ENCODE assay signal across 11 mouse cellular contexts in genomic region chr14:55109048-55109873, GRCm38 (mm10). TPM values are rescaled to one million over a fixed set of nuclear protein-coding genes. Genes with fewer than 3 reads are reported as not detected.
DNase-seq lines count a peak whose midpoint lies in the region; ATAC-seq and TF ChIP-seq lines count a peak whose summit lies in the region.
"Had no signal": no experiment of that assay in that cellular context is flagged by ENCODE, and none has a peak within 500 bp of the region (broad histone marks: within the 10 kb centered on the region; RNA-seq: fewer than 3 reads in every experiment).

No protein-coding gene starts in this region.

- TF ChIP-seq CTCF in stomach, postnatal 0 days (IDR thresholded peaks at IDR 0.05; ENCODE audit: low read depth), result no peak

- peaks cover 69% of the 10 kb centered on the region for H3K4me1 ChIP-seq in hindbrain, embryonic 16.5 days (ENCODE audit: control insufficient read depth, insufficient read depth, low read depth, low read length)
- H3K4me1 ChIP-seq in stomach, postnatal 0 days (replicated peaks; ENCODE audit: control insufficient read depth, insufficient read depth), result peaks cover 5% of the 10 kb centered on the region; the same call in 1 of the 2 replicates

- H3K4me3 ChIP-seq in hindbrain, embryonic 16.5 days (ENCODE audit: low read length), result no peak overlapping the region
- H3K4me3 ChIP-seq in stomach, postnatal 0 days (ENCODE audit: low read depth, low read length), result no peak overlapping the region
- H3K4me3 ChIP-seq: heart, embryonic 15.5 days had no signal

- no peak for ATAC-seq in hindbrain, embryonic 16.5 days
- no peak for ATAC-seq in stomach, postnatal 0 days (ENCODE audit: low FRiP score, low TSS enrichment)

- 10% methylated on average over 21 of the region's 21 CpGs for WGBS in hindbrain, embryonic 16.5 days
- 24% methylated on average over 18 of the region's 21 CpGs for WGBS in stomach, postnatal 0 days

- peak; percentile 28 for DNase-seq in embryo, embryonic 10.5 days (ENCODE audit: low spot score)
- DNase-seq in embryo, embryonic 9.5 days (ENCODE audit: extremely low spot score), result no peak
- DNase-seq in right cerebral cortex, postnatal 4 days, result peak; percentile 45
- no peak for DNase-seq in right cerebral cortex, adult 18-20 months
- DNase-seq in stomach, postnatal 0 days (ENCODE audit: low spot score), result peak; percentile 24
- no peak for DNase-seq in lung, postnatal 4 days
- no peak for DNase-seq in gastrocnemius, postnatal 14 days

- no peak for TF ChIP-seq EP300 in stomach, postnatal 0 days (optimal IDR thresholded peaks at IDR 0.05)

- H3K9me3 ChIP-seq in hindbrain, embryonic 16.5 days (ENCODE audit: control insufficient read depth, low read length), result no peaks in the 10 kb centered on the region
- no peaks in the 10 kb centered on the region for H3K9me3 ChIP-seq in stomach, postnatal 0 days (ENCODE audit: control insufficient read depth, low read length)
- H3K9me3 ChIP-seq: heart, embryonic 15.5 days had no signal

- H3K36me3 ChIP-seq in hindbrain, embryonic 16.5 days (ENCODE audit: control insufficient read depth, insufficient read depth, low read length), result peaks cover 6% of the 10 kb centered on the region; the same call in 1 of the 2 replicates
- no peaks in the 10 kb centered on the region for H3K36me3 ChIP-seq in stomach, postnatal 0 days (ENCODE audit: control insufficient read depth, insufficient read depth, low read length)
- H3K36me3 ChIP-seq: heart, embryonic 15.5 days had no signal

- H3K27me3 ChIP-seq in hindbrain, embryonic 16.5 days (replicated peaks; ENCODE audit: control insufficient read depth, insufficient read depth, low read length), result no peaks in the 10 kb centered on the region
- peaks cover 5% of the 10 kb centered on the region; the same call in 1 of the 2 replicates for H3K27me3 ChIP-seq in stomach, postnatal 0 days (ENCODE audit: control insufficient read depth, insufficient read depth, low read length)

- intact Hi-C loops in gastrocnemius, postnatal 14 days (cut with DNase I; ENCODE audit: low total_unique reads), result no loop called here

- H3K27ac ChIP-seq in hindbrain, embryonic 16.5 days (ENCODE audit: low read depth, low read length), result peak overlapping the region; percentile 78
- H3K27ac ChIP-seq in stomach, postnatal 0 days (replicated peaks), result no peak overlapping the region
- H3K27ac ChIP-seq: heart, embryonic 15.5 days; macrophage had no signal

- H3K4me2 ChIP-seq in hindbrain, embryonic 16.5 days (ENCODE audit: low read length), result peak overlapping the region; percentile 39; the same call in 1 of the 2 replicates
- H3K4me2 ChIP-seq in stomach, postnatal 0 days (replicated peaks; ENCODE audit: low read depth), result no peak overlapping the region
- H3K4me2 ChIP-seq: heart, embryonic 15.5 days had no signal

- H3K9ac ChIP-seq in hindbrain, embryonic 16.5 days (ENCODE audit: low read depth, low read length), result peak overlapping the region; percentile 52; the same call in 1 of the 2 replicates
- H3K9ac ChIP-seq in stomach, postnatal 0 days (ENCODE audit: low read length), result no peak overlapping the region
- H3K9ac ChIP-seq: heart, embryonic 15.5 days had no signal

RNA-seq across cellular contexts. Expression of gene Ap1g2, which starts 2.9 kb away (rescaled TPM):
- 6.9 and 7.7 TPM in 2 replicates for polyA plus RNA-seq in hindbrain, embryonic 16.5 days (2015; fragmentation: Nextera tagmentation; extraction: Ambion mirVana)
- polyA plus RNA-seq in stomach, postnatal 0 days (2015; fragmentation: Nextera tagmentation; extraction: Ambion mirVana), result 26.4 and 31.0 TPM in 2 replicates
- total RNA-seq in gastrocnemius, postnatal 14 days (2021), result 1 to 10 TPM; 4.1 to 7.0 TPM

RNA-seq across cellular contexts. Expression of gene Jph4, which starts 7.5 kb away (rescaled TPM):
- 31.8 and 32.3 TPM in 2 replicates for polyA plus RNA-seq in hindbrain, embryonic 16.5 days (2015; fragmentation: Nextera tagmentation; extraction: Ambion mirVana)
- polyA plus RNA-seq in stomach, postnatal 0 days (2015; fragmentation: Nextera tagmentation; extraction: Ambion mirVana), result 0.82 and 1.0 TPM in 2 replicates
- total RNA-seq in gastrocnemius, postnatal 14 days (2021), result under 1 TPM; 0.42 to 0.62 TPM
- polyA plus RNA-seq: C2C12, macrophage had no signal

RNA-seq across cellular contexts. Expression of gene Thtpa, which starts 14.7 kb away (rescaled TPM):
- 34.4 and 36.1 TPM in 2 replicates for polyA plus RNA-seq in hindbrain, embryonic 16.5 days (2015; fragmentation: Nextera tagmentation; extraction: Ambion mirVana)
- polyA plus RNA-seq in stomach, postnatal 0 days (2015; fragmentation: Nextera tagmentation; extraction: Ambion mirVana), result 11.5 and 11.8 TPM in 2 replicates
- total RNA-seq in gastrocnemius, postnatal 14 days (2021), result 10 to 100 TPM; 11.1 to 12.3 TPM

RNA-seq across cellular contexts. Expression of gene Zfhx2, which starts 17.1 kb away (rescaled TPM):
- polyA plus RNA-seq in hindbrain, embryonic 16.5 days (2015; fragmentation: Nextera tagmentation; extraction: Ambion mirVana), result 18.4 and 20.5 TPM in 2 replicates
- 1.0 and 1.3 TPM in 2 replicates for polyA plus RNA-seq in stomach, postnatal 0 days (2015; fragmentation: Nextera tagmentation; extraction: Ambion mirVana)
- 1 to 10 TPM; 2.6 to 3.1 TPM for total RNA-seq in gastrocnemius, postnatal 14 days (2021)

Comparison
In these comparisons a context has a peak if more than half of its experiments do, and no peak if none do; other contexts are left out.
1. DNase-seq: peak in embryo, embryonic 10.5 days (single experiment), right cerebral cortex, postnatal 4 days (single experiment) and stomach, postnatal 0 days (single experiment); none in embryo, embryonic 9.5 days (single experiment), right cerebral cortex, adult 18-20 months (single experiment), lung, postnatal 4 days (0 of 2) and gastrocnemius, postnatal 14 days (single experiment).
2. RNA of gene Jph4, which starts 7.5 kb away (polyA plus RNA-seq): 31.8 to 32.3 TPM in hindbrain, embryonic 16.5 days; 0.82 to 1.0 TPM in stomach, postnatal 0 days; every median in the first group is over 10 times any median in the second.